Mouse (Mus musculus) testis, adult 2 months (tissue): ENCODE measurements around the gene Casc3. TPM values are rescaled to one million over a fixed set of nuclear protein-coding genes. Genes with fewer than 3 reads are reported as not detected.

Experiments
- H3K27ac ChIP-seq: fragments of 200-500 bp; 2 replicates; pipeline ENCODE4 v1.5.1; 2012; ENCODE audit warnings: low read depth, low read length; ENCODE audit not compliant: control insufficient read depth, insufficient read depth
- H3K27me3 ChIP-seq: fragments of 200-500 bp; 2 replicates; pipeline ENCODE4 v1.6.1; 2012; ENCODE audit warnings: mild to moderate bottlenecking, low read length, moderate library complexity; ENCODE audit not compliant: control insufficient read depth, insufficient read depth
- H3K36me3 ChIP-seq: fragments of 200-500 bp; 2 replicates; pipeline ENCODE4 v1.6.1; 2012; ENCODE audit warnings: mild to moderate bottlenecking, low read length; ENCODE audit not compliant: control insufficient read depth, insufficient read depth
- H3K4me1 ChIP-seq: fragments of 200-500 bp; 2 replicates; pipeline ENCODE4 v1.6.1; 2012; ENCODE audit warnings: low read length; ENCODE audit not compliant: control insufficient read depth, insufficient read depth
- H3K4me3 ChIP-seq: fragments of 200-500 bp; 2 replicates; pipeline ENCODE4 v1.5.1; 2012; ENCODE audit warnings: low read depth, mild to moderate bottlenecking, low read length, moderate library complexity, mixed read lengths; ENCODE audit not compliant: control insufficient read depth
- CTCF ChIP-seq: fragments of 200-500 bp; IDR thresholded peaks from 2 replicates; pipeline ENCODE4 v1.5.1; 2012; ENCODE audit warnings: low read depth, mild to moderate bottlenecking, inconsistent platforms, low read length, moderate library complexity; ENCODE audit not compliant: control insufficient read depth, insufficient read depth, insufficient replicate concordance
- POLR2A ChIP-seq: fragments of 200-500 bp; IDR thresholded peaks from 2 replicates; pipeline ENCODE4 v1.6.1; 2012; ENCODE audit warnings: low read depth, mild to moderate bottlenecking, inconsistent platforms, low read length, moderate library complexity; ENCODE audit not compliant: control insufficient read depth
- polyA plus RNA-seq: library from polyadenylated mRNA; depleted of rRNA; stranded (reverse); fragments of >200 nt; gene quantifications from 2 replicates; pipeline ENCODE4 v1.2.3, GENCODE M21; 2012

The Casc3 gene
- polyA plus RNA-seq, 1 experiment, result 24.9 TPM

- Histone ChIP-seq H3K27me3 (no peaks in the 10 kb centered on the region), H3K4me1 (peaks cover 31% of the 10 kb centered on the region), H3K4me3 (peak overlapping the region; percentile 89), H3K36me3 (no peaks in the 10 kb centered on the region), H3K27ac (peak overlapping the region; percentile 75)
- TF ChIP-seq CTCF, result no peak
- TF ChIP-seq POLR2A, result no peak; the same call in 1 of the 2 replicates
Observed at GRCm38 (mm10) chr11:98775348-98776051, 29.2 kb upstream of the Casc3 start.

- peak overlapping the region; percentile 82 for H3K27ac ChIP-seq
- H3K36me3 ChIP-seq, result no peaks in the 10 kb centered on the region
- no peaks in the 10 kb centered on the region for H3K27me3 ChIP-seq
- peaks cover 30% of the 10 kb centered on the region for H3K4me1 ChIP-seq
- no peak overlapping the region for H3K4me3 ChIP-seq
- TF ChIP-seq CTCF, result no peak
- no peak for TF ChIP-seq POLR2A
Observed at GRCm38 (mm10) chr11:98776052-98776764, 28.5 kb upstream of the Casc3 start.

- TF ChIP-seq POLR2A (peak; percentile 64), CTCF (no peak)
- Histone ChIP-seq H3K4me1 (peaks cover 31% of the 10 kb centered on the region), H3K36me3 (no peaks in the 10 kb centered on the region), H3K27ac (peak overlapping the region; percentile 82), H3K27me3 (no peaks in the 10 kb centered on the region), H3K4me3 (no peak overlapping the region)
Observed at GRCm38 (mm10) chr11:98776843-98777590, 27.7 kb upstream of the Casc3 start.

GRCm38 (mm10) chr11:98777888-98778287, 26.8 kb upstream of the Casc3 start:
- TF ChIP-seq CTCF, result no peak
- TF ChIP-seq POLR2A, result no peak
- Histone ChIP-seq H3K27me3 (no peaks in the 10 kb centered on the region), H3K4me3 (no peak overlapping the region), H3K36me3 (no peaks in the 10 kb centered on the region), H3K4me1 (peaks cover 33% of the 10 kb centered on the region), H3K27ac (no peak overlapping the region)

GRCm38 (mm10) chr11:98781851-98782512, 22.7 kb upstream of the Casc3 start:
- H3K27me3 ChIP-seq, result no peaks in the 10 kb centered on the region
- H3K4me1 ChIP-seq, result peaks cover 27% of the 10 kb centered on the region
- H3K4me3 ChIP-seq, result no peak overlapping the region
- H3K27ac ChIP-seq, result peak overlapping the region; percentile 71
- TF ChIP-seq POLR2A (no peak; the same call in 1 of the 2 replicates), CTCF (no peak)
- no peaks in the 10 kb centered on the region for H3K36me3 ChIP-seq

- H3K27me3 ChIP-seq, result no peaks in the 10 kb centered on the region
Observed at GRCm38 (mm10) chr11:98782651-98783235, 22.0 kb upstream of the Casc3 start.

More at GRCm38 (mm10) chr11:98782651-98783235, 22.0 kb upstream of the Casc3 start:
- Histone ChIP-seq H3K27ac (peak overlapping the region; percentile 82), H3K36me3 (no peaks in the 10 kb centered on the region), H3K4me3 (peak overlapping the region; percentile 25; the same call in 1 of the 2 replicates), H3K4me1 (peaks cover 27% of the 10 kb centered on the region)
- no peak for TF ChIP-seq CTCF
- 0 out of 2 replicates have a peak, but pooled peaks have one; percentile 4 for TF ChIP-seq POLR2A
